Mouse (Mus musculus): ENCODE measurements at regions not wholly inside any gene's neighbourhood (a gene's known extent, or its start where the extent isn't known, plus 50 kb on each side); places are given as distances from the start of the nearest gene placed in this dataset.

GRCm38 (mm10) chr12:97278792-97279191, 980.5 kb downstream of the Galc start:
- no peak overlapping the region for H3K4me2 ChIP-seq (replicated peaks)
- ATAC-seq, result no peak
- 94% methylated on average over 2 of the region's 2 CpGs for WGBS

GRCm38 (mm10) chr12:97278331-97278730, 980.9 kb downstream of the Galc start:
- Histone ChIP-seq H3K4me1 (replicated peaks) (no peaks in the 10 kb centered on the region), H3K9ac (replicated peaks) (no peak overlapping the region), H3K4me3 (replicated peaks) (no peak overlapping the region), H3K9me3 (no peaks in the 10 kb centered on the region), H3K4me2 (replicated peaks) (no peak overlapping the region), H3K27me3 (no peaks in the 10 kb centered on the region), H3K27ac (no peak overlapping the region), H3K36me3 (no peaks in the 10 kb centered on the region)
- no peak for ATAC-seq
- 86% methylated on average over 1 of the region's 1 CpGs for WGBS

More at GRCm38 (mm10) chr12:97278792-97279191, 980.5 kb downstream of the Galc start:
- Histone ChIP-seq H3K36me3 (no peaks in the 10 kb centered on the region), H3K9ac (replicated peaks) (no peak overlapping the region), H3K27me3 (no peaks in the 10 kb centered on the region), H3K4me1 (replicated peaks) (no peaks in the 10 kb centered on the region), H3K27ac (no peak overlapping the region), H3K4me3 (replicated peaks) (no peak overlapping the region), H3K9me3 (no peaks in the 10 kb centered on the region)

Measured in midbrain, embryonic 13.5 days (tissue).